Mouse (Mus musculus): ENCODE measurements around the gene Ccrl2.

DNA sequence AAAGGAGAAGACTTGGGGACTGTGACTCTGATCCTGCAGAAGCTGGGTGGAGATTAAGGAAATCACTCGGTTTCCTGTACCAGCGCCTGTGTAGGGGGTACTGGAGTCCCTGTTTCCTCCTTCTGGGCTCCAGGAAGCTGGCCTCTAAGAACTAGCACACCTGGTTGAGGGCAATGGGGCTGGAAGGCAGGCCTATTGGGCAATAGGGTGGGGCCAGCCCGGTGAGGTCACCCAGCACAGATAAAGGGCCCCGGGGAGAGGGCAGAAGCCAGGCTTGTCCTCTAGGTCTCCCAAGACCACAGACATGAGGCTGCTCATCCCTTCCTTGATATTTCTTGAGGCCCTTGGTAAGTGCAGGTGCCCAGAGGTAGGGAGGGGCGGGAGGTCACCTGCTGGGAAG is 38.3 kb downstream of the Ccrl2 start, which contains the start of gene Ltf:
- no peak for TF ChIP-seq CTCF (IDR thresholded peaks at IDR 0.05; ENCODE audit: extremely low read depth, insufficient read depth, low read length)
- TF ChIP-seq POLR2A (IDR thresholded peaks at IDR 0.05; ENCODE audit: extremely low read depth, insufficient read depth, low read length), result no peak
